Mouse (Mus musculus): ENCODE results near the gene Hook2. TPM values are rescaled to one million over a fixed set of nuclear protein-coding genes. Genes with fewer than 3 reads are reported as not detected.
A peak's percentile ranks its signal among the peaks of the same experiment; 100 is the strongest.

Hook2 gene
- polyA plus RNA-seq, 2 experiments = 3.2 to 4.3 TPM

DNA sequence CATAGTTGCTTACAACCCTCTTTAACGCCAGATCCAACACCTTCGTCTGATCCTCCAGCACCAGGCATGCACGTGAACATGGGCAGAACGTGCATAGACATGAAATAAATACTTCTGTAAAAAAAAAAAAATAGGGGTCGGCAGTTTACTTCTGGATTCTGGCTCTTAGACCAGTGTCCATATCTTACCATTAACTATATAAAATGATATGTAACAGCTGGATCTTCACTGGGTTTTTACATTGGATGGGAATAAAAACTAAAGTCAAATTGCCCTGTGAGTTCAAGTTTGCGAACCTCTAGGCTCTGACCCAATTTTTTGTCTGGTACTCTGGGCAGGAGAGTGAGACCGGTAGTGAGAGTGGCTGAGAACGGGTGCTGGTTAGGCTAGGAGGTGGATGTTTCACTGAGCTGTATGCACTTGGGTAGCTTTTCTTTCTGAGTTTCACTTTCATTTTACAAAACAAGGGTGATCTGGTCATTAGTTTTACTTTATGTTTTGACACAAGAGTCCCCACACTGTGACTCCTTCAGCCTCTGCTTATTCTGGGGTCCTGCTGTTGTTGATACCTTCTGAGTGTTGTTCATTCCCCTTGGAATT is 15.8 kb upstream of the Hook2 start:
- TF ChIP-seq CTCF (IDR thresholded peaks at IDR 0.05; ENCODE audit: low read depth) (no peak), EP300 (IDR thresholded peaks at IDR 0.05; ENCODE audit: low read depth) (peak; percentile 5; the same call in 1 of the 2 replicates)
- DNase-seq (ENCODE audit: low read depth in 3 of 3, low spot score in 3 of 3) (no peak), ATAC-seq (ENCODE audit: insufficient read depth) (no peak)
- Histone ChIP-seq H3K27ac (peak overlapping the region; percentile 97), H3K9ac (replicated peaks) (peak overlapping the region; percentile 35), H3K27me3 (ENCODE audit: control insufficient read depth, insufficient read depth, low read length) (no peaks in the 10 kb centered on the region), H3K4me1 (replicated peaks; ENCODE audit: control insufficient read depth in 2 of 2, insufficient read depth in 2 of 2, low read length in 1 of 2) (peaks cover 46 to 49% of the 10 kb centered on the region in 2 experiments), H3K36me3 (replicated peaks; ENCODE audit: control insufficient read depth, insufficient read depth, low read depth) (peaks cover 48% of the 10 kb centered on the region), H3K4me2 (ENCODE audit: low read depth) (peak overlapping the region; percentile 95), H3K4me3 (ENCODE audit: insufficient read depth in 1 of 2, low read depth in 2 of 2, low read length in 2 of 2) (peak overlapping the region; percentile 44 to 89; a peak in 3 of 4 replicates), H3K9me3 (ENCODE audit: control insufficient read depth, low read length) (no peaks in the 10 kb centered on the region)
- WGBS (ENCODE audit: insufficient replicate concordance) = 68% methylated on average over 8 of the region's 8 CpGs

DNA sequence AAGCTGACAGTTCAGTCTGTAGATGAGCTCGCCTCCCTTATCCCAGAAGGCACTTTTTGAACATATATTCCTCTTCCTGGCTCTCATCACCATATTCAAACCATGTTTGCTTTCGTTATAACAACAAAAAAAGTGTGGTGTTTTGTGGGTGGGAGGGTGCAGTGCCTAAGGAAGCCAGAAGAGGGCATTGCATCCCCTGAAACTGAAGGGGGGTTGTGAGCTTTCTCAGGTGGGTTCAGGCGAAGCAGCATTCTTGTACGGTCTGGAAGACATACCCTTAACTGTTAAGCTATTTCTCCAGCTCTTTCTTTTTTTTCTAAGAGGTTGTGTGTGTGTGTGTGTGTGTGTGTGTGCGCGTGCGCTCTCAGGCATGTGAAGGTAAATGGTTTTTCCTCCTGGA is 15.0 kb upstream of the Hook2 start:
- Histone ChIP-seq H3K36me3 (replicated peaks; ENCODE audit: control insufficient read depth, insufficient read depth, low read depth) (peaks cover 44% of the 10 kb centered on the region), H3K9me3 (ENCODE audit: control insufficient read depth, low read length) (no peaks in the 10 kb centered on the region), H3K4me3 (ENCODE audit: insufficient read depth in 1 of 2, low read depth in 2 of 2, low read length in 2 of 2) (peak overlapping the region; percentile 44 to 89), H3K4me2 (ENCODE audit: low read depth) (peak overlapping the region; percentile 95), H3K4me1 (replicated peaks; ENCODE audit: control insufficient read depth in 2 of 2, insufficient read depth in 2 of 2, low read length in 1 of 2) (peaks cover 50 to 51% of the 10 kb centered on the region in 2 experiments), H3K27me3 (ENCODE audit: control insufficient read depth, insufficient read depth, low read length) (no peaks in the 10 kb centered on the region), H3K9ac (replicated peaks) (peak overlapping the region; percentile 53), H3K27ac (peak overlapping the region; percentile 97)
- ATAC-seq (ENCODE audit: insufficient read depth) (no peak), DNase-seq (ENCODE audit: low read depth in 3 of 3, low spot score in 3 of 3) (no peak)
- TF ChIP-seq CTCF (IDR thresholded peaks at IDR 0.05; ENCODE audit: low read depth) (peak; percentile 93), EP300 (IDR thresholded peaks at IDR 0.05; ENCODE audit: low read depth) (0 out of 2 replicates have a peak, but pooled peaks have one; percentile 19)
- WGBS (ENCODE audit: insufficient replicate concordance) = 28% methylated on average over 7 of the region's 7 CpGs

DNA sequence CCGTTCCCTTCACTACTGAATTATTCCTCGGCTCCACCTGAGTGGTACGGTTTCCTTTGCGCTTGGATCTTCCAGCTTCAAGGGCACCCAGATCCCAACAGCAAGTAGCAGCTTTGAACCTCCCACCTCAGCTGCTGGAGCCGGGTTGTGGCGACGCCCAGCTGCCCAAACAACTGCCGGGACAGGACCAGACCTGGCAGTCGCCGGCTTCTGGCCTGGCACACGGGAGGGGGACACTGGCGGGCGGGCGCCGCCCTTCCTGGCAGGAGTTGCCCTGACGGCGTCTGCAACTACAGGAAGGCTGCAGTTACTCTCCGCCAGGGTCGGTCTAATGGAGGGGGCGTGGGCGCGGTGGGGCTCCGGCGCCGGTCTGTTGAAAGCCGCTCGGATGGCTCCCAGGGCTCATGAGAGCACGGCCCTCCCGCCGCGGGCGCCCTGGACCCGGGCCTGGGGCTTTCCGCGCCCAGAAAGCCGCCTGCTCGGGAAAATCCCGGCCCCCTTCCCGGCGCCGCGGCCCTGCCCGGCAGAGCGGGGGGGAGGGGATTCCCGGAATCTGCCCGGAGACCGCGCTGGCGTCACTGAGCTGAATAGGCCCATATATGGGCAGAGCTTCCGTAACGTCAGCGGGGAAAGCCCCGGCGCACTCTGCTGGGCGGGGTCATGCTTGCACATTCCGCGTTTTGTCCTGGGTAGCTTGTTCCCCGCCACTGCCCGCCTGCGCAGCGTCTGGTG is 14.2 kb upstream of the Hook2 start:
- DNase-seq (ENCODE audit: low read depth in 3 of 3, low spot score in 3 of 3) = peak; percentile 87 to 96 (median 90)
- Histone ChIP-seq H3K4me1 (replicated peaks; ENCODE audit: control insufficient read depth in 2 of 2, insufficient read depth in 2 of 2, low read length in 1 of 2) (peaks cover 53 to 57% of the 10 kb centered on the region in 2 experiments), H3K27me3 (ENCODE audit: control insufficient read depth, insufficient read depth, low read length) (no peaks in the 10 kb centered on the region), H3K27ac (peak overlapping the region; percentile 97), H3K9me3 (ENCODE audit: control insufficient read depth, low read length) (no peaks in the 10 kb centered on the region), H3K4me2 (ENCODE audit: low read depth) (peak overlapping the region; percentile 95), H3K4me3 (ENCODE audit: insufficient read depth in 1 of 2, low read depth in 2 of 2, low read length in 2 of 2) (peak overlapping the region; percentile 72 to 89), H3K9ac (replicated peaks) (peak overlapping the region; percentile 80), H3K36me3 (replicated peaks; ENCODE audit: control insufficient read depth, insufficient read depth, low read depth) (peaks cover 37% of the 10 kb centered on the region)
- under 1% methylated on average over 58 of the region's 61 CpGs for WGBS (ENCODE audit: insufficient replicate concordance)
- TF ChIP-seq CTCF (IDR thresholded peaks at IDR 0.05; ENCODE audit: low read depth) = peak; percentile 42
- no peak for TF ChIP-seq EP300 (IDR thresholded peaks at IDR 0.05; ENCODE audit: low read depth)
- peak; percentile 77 for ATAC-seq (ENCODE audit: insufficient read depth)

DNA sequence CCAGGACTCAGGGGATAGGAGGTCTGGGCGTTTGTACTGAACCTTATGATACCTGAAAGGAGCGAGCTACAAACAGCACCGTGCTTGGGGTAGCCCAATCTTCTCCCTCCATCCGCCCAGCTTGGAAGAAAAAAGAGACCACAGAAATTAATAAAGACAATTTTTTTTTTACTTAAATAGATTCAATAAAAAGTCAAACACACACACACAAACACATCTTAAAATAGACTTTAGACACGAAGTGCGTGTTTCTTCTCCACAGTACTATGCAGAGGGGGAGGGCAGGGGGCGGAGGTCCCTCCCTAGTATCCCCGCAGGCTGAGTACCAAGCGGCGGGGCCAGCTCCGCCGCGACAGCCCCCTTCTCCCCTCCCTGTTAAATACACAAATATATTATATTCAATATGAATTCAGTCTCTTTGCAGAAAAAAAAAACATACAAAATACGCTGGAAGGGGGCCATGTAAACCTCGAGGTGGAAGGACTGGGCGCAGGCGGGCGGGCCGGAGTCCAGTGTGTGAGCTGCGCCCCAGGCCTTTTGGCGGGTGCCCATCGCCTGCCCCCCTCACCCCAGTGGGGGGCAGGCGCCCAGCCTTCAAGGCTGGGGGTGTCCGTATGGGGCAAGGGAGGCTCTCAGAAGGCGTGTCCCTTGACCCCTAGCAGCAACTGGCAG is 13.5 kb upstream of the Hook2 start:
- DNase-seq (ENCODE audit: low read depth in 3 of 3, low spot score in 3 of 3) = no peak
- no peaks in the 10 kb centered on the region for H3K9me3 ChIP-seq (ENCODE audit: control insufficient read depth, low read length)
- peak overlapping the region; percentile 72 to 89 for H3K4me3 ChIP-seq (ENCODE audit: insufficient read depth in 1 of 2, low read depth in 2 of 2, low read length in 2 of 2)
- peaks cover 30% of the 10 kb centered on the region for H3K36me3 ChIP-seq (replicated peaks; ENCODE audit: control insufficient read depth, insufficient read depth, low read depth)
- peak overlapping the region; percentile 68 for H3K27ac ChIP-seq
- no peak for TF ChIP-seq CTCF (IDR thresholded peaks at IDR 0.05; ENCODE audit: low read depth)
- no peak for TF ChIP-seq EP300 (IDR thresholded peaks at IDR 0.05; ENCODE audit: low read depth)
- peaks cover 50% of the 10 kb centered on the region in 2 experiments for H3K4me1 ChIP-seq (replicated peaks; ENCODE audit: control insufficient read depth in 2 of 2, insufficient read depth in 2 of 2, low read length in 1 of 2)
- no peaks in the 10 kb centered on the region for H3K27me3 ChIP-seq (ENCODE audit: control insufficient read depth, insufficient read depth, low read length)
- H3K9ac ChIP-seq (replicated peaks) = peak overlapping the region; percentile 80
- ATAC-seq (ENCODE audit: insufficient read depth) = no peak
- 1% methylated on average over 24 of the region's 25 CpGs for WGBS (ENCODE audit: insufficient replicate concordance)
- H3K4me2 ChIP-seq (ENCODE audit: low read depth) = peak overlapping the region; percentile 95
